Mouse (Mus musculus) heart, postnatal 0 days (tissue): ENCODE results near the gene Hoxb4.

Experiments used
- CTCF ChIP-seq: IDR thresholded peaks from 2 replicates; pipeline ENCODE4 v1.5.1; 2016; ENCODE audit warnings: antibody characterized with exemption, control low read depth, low read depth
- EP300 ChIP-seq: IDR thresholded peaks from 2 replicates; pipeline ENCODE4 v1.6.1; 2016; ENCODE audit warnings: antibody characterized with exemption, low read depth

- TF ChIP-seq CTCF (no peak), EP300 (no peak)
These were observed 13.5 kb upstream of the Hoxb4 start for GRCm38 (mm10) chr11:96304381-96305195.
